Mouse (Mus musculus) induced T-regulatory cell, adult 2 months (primary cell): ENCODE measurements at regions not wholly inside any gene's neighbourhood (a gene's known extent, or its start where the extent isn't known, plus 50 kb on each side); places are given as distances from the start of the nearest gene placed in this dataset.

Source experiments
- DNase-seq: peaks from one replicate; pipeline ENCODE4 v3.0.0-alpha.2; 2012; ENCODE audit warnings: low read depth

DNA sequence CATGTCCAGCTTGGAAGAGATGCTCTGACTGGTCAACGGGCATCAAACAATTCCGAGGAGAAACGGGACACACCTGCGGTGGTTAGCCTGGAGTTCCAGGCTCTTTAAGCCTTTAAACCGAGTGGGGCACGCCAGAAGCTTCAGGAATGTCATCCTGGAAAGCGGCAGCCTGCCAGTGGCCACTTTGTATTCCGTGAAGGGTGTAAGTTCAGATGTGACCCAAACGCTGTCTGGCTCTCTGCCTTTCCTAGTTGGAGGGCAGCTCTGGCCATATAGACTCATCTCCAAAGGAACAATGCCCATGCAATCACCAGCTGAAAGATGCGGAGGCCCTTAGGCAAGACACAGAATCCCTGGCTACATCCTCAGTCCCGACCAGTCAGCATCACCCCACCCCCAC is 597.8 kb upstream of the Gm10131 start:
- DNase-seq, result no peak

- DNase-seq, result no peak
These were observed 591.8 kb upstream of the Gm10131 start for GRCm38 (mm10) chr8:34703351-34703750.

DNA sequence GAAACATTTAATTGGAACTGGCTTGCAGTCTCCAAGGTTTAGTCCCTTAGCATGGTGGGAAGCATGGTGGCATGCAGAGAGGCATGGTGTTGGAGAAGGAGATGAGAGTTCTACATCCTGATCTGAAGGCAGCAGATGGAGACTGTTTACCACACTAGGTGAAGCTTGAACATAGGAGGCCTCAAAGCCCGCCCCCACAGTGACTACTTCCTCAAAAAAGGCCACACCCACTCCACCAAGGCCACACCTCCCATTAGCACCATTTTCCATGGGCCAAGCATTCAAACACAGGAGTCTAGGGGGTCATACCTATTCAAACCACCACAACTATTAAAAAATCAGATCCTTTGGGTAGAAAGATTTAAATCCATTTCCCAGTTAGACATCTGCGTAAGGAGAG is 591.3 kb upstream of the Gm10131 start:
- no peak for DNase-seq

- peak; percentile 75 for DNase-seq
These were observed 587.5 kb upstream of the Gm10131 start for GRCm38 (mm10) chr8:34699015-34699414.

DNA sequence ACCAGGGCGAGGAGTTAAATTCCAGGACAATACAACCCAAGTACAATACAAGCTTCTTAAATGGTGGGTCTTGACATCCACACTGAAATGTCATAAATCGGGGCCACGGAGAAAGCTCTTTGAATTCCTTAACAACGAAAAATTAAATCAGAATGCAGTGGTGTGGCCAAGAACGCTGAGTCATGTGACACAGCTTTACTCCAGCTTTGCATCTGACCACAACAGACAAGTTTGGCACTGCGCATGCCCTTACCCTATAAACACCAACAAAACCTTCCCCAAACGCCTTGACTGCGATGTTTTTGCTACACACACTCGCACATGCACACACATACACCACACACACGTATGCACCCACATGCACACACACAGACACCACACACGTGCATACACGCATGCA is 584.8 kb upstream of the Gm10131 start:
- DNase-seq, result no peak

GRCm38 (mm10) chr8:34692606-34693005 is 581.1 kb upstream of the Gm10131 start:
- DNase-seq, result peak; percentile 65

- no peak for DNase-seq
These were observed 580.2 kb upstream of the Gm10131 start for GRCm38 (mm10) chr8:34691776-34692175.

- no peak for DNase-seq
These were observed 578.4 kb upstream of the Gm10131 start for GRCm38 (mm10) chr8:34689825-34690493.

DNA sequence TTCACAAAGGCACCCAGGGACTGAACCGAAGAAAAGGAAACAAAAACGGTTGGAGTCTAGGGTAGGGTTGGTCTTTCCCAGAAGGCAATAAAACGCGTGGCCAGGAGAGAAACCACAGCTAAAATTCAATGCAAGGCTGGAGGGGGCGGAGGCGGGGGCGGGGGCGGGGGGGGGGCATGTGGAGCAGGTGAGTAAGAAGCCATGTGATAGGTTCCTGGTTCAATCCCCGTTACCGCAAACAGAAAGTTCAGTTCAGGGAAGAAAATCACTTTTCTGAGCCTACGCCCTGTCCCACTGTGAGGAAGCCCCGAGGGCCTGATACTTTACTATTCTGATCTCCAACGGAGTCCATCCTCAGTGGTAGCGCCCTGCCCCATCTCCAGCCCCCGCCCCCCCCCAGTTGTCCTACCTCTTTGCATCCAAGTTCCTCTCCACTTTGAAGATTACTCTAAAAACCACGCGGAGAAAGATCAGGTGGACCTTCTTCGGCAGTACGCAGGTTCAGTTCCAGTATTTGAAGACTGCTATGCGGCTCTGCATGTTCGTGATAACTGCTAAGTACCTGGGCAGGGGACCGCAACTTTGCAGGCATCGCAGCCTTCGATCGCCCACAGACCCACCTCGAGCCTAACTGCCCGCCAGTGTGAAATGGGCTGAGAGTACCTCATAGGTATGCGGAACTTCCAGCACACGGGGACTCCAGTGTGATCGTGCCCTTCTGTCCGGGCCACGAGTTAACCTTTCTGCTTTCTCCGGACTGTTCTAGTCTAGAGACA is 577.7 kb upstream of the Gm10131 start:
- DNase-seq, result peak; percentile 73

DNA sequence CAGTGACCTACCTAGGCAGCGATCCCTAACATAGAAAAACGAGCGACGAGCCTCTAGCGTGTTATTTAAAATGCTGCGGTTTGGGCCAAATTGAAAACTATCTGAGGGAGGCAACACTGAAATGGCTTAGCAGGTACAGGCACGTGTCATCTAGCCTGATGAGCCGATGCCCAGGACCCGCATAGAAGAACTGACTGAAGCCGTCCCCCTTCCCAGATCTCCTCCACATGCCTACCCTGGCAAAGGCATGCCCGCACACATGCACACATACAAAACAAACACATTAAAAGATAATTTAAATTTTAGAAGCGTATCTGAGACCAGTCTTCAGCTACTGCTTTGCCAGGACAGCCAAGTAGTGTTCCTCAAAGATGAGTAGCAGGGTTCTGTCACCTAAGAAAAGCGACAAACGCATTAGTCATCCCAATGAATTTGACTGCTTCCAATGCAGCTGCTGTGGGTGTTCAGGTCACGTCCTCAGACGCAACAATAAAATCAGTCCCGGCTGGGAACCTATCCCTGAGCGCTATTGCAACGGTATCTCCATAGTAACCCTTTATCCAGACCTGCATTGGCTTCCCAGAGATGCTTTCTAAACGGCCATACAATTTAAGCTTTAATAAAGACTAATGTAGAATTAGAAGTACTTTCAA is 577.0 kb upstream of the Gm10131 start:
- DNase-seq, result no peak

GRCm38 (mm10) chr8:34686371-34686770 is 574.8 kb upstream of the Gm10131 start:
- peak; percentile 64 for DNase-seq

DNA sequence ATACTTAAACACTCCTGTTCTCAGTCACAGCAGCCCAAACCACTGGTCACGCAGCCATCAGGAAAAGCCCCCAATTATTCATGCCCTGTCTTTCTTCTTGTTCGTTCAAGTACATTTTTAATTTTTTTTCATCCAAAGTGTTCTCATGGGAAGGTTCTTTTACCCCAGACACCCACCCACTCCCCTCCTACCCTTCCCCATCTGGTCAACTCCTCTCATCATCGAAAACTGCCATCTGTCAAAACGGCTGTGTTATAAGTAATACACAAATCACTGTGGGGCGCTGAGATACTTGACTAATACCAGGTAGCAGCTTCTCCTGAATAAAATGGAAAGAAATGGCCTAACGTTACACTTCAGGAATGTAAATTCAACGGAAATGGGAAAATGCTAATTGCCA is 573.1 kb upstream of the Gm10131 start:
- no peak for DNase-seq

GRCm38 (mm10) chr8:34683173-34683572 is 571.6 kb upstream of the Gm10131 start:
- peak; percentile 46 for DNase-seq

- DNase-seq, result peak; percentile 62
These were observed 570.7 kb upstream of the Gm10131 start for GRCm38 (mm10) chr8:34682221-34682620.

- peak; percentile 38 for DNase-seq
These were observed 568.2 kb upstream of the Gm10131 start for GRCm38 (mm10) chr8:34679565-34680291.

- no peak for DNase-seq
These were observed 567.3 kb upstream of the Gm10131 start for GRCm38 (mm10) chr8:34678879-34679278.

GRCm38 (mm10) chr8:34671716-34672115 is 560.2 kb upstream of the Gm10131 start:
- peak; percentile 86 for DNase-seq

DNA sequence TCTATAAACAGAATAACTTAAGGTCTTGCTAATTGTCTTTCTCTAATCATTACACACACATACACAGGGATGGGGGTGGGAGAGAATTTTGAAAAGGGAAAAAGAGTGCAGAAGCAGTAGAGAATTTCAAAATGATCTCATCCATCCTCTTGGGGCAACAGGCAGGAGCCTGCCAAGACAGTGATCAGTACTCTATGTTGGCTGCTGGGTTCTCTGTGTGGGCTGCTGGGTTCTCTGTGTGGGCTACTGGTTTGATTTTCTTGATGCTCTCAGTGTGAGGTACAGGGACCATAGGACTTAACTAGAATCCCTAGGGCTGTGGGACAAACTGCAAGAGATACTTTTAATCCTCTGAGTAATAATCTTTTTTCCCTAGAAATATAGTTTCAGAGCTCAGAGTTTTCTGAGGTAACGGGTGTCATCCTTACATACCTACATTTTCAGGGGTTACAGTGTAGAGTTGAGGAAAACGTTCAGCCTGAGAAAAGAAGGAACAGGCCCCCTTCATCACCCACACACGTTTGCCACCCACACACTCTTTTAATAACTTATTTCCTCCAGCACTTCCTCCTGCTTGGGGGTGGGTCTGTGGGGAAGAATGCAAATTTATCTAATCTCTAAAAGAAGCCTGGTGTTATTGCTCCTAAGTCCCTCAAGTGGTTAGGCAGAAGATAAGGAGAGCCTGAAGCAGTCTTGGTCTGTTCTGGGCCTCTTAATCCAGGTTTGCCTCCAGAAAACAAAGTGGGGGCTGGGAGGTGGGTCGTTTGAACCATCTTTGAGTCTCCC is 559.6 kb upstream of the Gm10131 start:
- DNase-seq, result no peak

- DNase-seq, result no peak
These were observed 557.6 kb upstream of the Gm10131 start for GRCm38 (mm10) chr8:34669146-34669545.

DNA sequence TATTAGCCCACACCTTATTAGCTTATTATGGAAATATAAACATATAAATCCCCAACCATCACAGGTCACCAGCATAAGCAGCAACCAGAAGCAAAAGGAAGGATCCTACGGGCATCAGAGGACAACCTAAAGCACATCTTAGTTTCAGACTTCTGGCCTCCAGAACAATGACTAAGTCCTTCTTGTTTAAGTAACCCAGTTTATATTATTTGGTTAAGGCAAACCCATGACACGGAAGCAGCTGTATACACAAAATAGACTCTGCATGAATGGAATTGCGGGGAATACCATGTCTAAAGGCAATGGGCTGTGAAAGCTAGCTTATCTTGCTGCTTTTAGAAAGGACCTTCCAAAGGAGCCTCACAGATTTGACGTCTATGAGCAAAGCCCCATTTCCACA is 552.9 kb upstream of the Gm10131 start:
- no peak for DNase-seq

DNA sequence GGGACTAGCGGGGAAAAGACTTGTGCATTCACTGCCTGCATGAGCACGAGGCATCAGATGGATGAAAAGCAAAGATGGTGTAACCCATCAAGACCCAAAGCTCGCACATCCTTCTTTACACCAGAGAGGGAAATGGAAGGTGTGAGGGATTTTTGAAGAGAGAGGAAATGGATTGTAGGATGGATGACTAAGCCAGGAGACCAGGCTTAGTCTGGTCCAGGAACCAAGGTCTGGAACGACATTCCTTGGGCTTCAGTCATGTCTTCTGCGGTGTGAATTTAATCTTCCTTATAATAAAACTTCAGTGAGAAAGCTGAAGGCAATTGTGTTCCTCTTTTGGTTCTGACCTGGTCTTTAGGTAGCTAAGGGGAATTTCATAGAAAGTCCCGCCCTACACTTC is 551.0 kb upstream of the Gm10131 start:
- no peak for DNase-seq

DNA sequence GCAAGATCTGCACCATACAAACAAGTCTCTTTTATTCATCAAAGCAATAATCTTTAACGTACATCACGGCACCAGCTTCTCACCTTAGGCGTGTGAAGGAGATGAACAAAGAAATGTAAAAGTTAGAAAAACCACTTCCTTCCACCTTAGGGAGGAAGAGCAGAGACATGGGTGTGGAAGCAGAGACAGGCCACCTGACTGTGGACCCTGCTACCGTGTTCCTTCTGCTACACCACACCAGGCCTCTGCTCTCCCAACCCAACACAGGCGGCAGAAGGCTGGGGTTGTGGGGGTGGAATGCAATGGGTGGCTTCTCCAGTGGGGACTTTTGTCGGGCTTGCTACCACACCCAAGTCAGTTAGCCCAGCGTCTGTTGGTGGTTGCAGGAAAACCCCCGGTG is 540.2 kb upstream of the Gm10131 start:
- DNase-seq, result peak; percentile 81
